Mouse (Mus musculus) bone marrow macrophage, adult 2 months (primary cell): Measurements from ENCODE around the gene Mef2d.

Experiments
- CTCF ChIP-seq: IDR thresholded peaks from 2 replicates; pipeline ENCODE4 v1.5.1; 2012; ENCODE audit warnings: low read depth, mild to moderate bottlenecking, low read length, moderate library complexity
- POLR2A ChIP-seq: IDR thresholded peaks from 2 replicates; pipeline ENCODE4 v1.6.1; 2012; ENCODE audit warnings: mild to moderate bottlenecking, low read depth, low read length, borderline replicate concordance

GRCm38 (mm10) chr3:88163847-88164246, 21.7 kb downstream of the Mef2d start:
- TF ChIP-seq CTCF = no peak
- TF ChIP-seq POLR2A = no peak
